Mouse (Mus musculus): ENCODE data around the gene Gzme. TPM values are rescaled to one million over a fixed set of nuclear protein-coding genes. Genes with fewer than 3 reads are reported as not detected.

Gene Gzme
- total RNA-seq, 2 experiments from 2014 or later = not detected

Small RNA genes within 50 kb of the gene (microRNA-seq; reads per million reads assigned to microRNA genes)
- 0 reads per million in 2 experiments for gene Mir6949

Other genes starting within 250 kb of the Gzme start
- under 1 TPM; 0.10 TPM for gene Cbln3, start 236.2 kb downstream of the Gzme start, total RNA-seq (2021)
- gene Khnyn, start 235.7 kb downstream of the Gzme start, total RNA-seq (2021) = 10 to 100 TPM; 13.4 to 14.3 TPM
- 10 to 100 TPM; 71.5 to 78.4 TPM for gene Sdr39u1, start 220.3 kb downstream of the Gzme start, total RNA-seq (2021)
- gene Cma1, start 175.9 kb downstream of the Gzme start, total RNA-seq (2021) = 1 to 10 TPM; 4.4 to 5.1 TPM
- gene Cma2, start 169.6 kb downstream of the Gzme start, total RNA-seq (2021) = not detected
- not detected for gene Mcpt1, start 102.7 kb downstream of the Gzme start, total RNA-seq (2021)
- gene Mcpt9, start 90.1 kb downstream of the Gzme start, total RNA-seq (2021) = not detected
- not detected for gene Mcpt2, start 78.6 kb downstream of the Gzme start, total RNA-seq (2021)
- gene Mcpt4, start 58.3 kb downstream of the Gzme start, total RNA-seq (2021) = 1 to 10 TPM; 2.8 to 3.2 TPM
- not detected for gene Mcpt8, start 35.4 kb downstream of the Gzme start, total RNA-seq (2021)
- gene Ctsg, start 18.1 kb downstream of the Gzme start, total RNA-seq (2021) = not detected
- gene Gzmd, start 12.0 kb upstream of the Gzme start, total RNA-seq (2021) = not detected
- gene Gzmg, start 39.0 kb upstream of the Gzme start, total RNA-seq (2021) = not detected
- not detected for gene Gzmn, start 54.0 kb upstream of the Gzme start, total RNA-seq (2021)
- not detected for gene Gzmf, start 90.8 kb upstream of the Gzme start, total RNA-seq (2021)
- not detected for gene Gzmc, start 114.0 kb upstream of the Gzme start, total RNA-seq (2021)
- gene Gzmb, start 141.6 kb upstream of the Gzme start, total RNA-seq (2021) = not detected
- gene Atp12a, start 244.4 kb upstream of the Gzme start, total RNA-seq (2021) = not detected